Mouse (Mus musculus): ENCODE results near the gene Iscu. TPM values are rescaled to one million over a fixed set of nuclear protein-coding genes. Genes with fewer than 3 reads are reported as not detected.
"Not testable (repeated sequence)": the region's sequence is repeated elsewhere in the genome, so short reads cannot be mapped to it uniquely, and the experiment has no call there.

Gene Iscu
- polyA plus RNA-seq, 1 experiment = 58.2 TPM

- no peak for TF ChIP-seq CTCF (IDR thresholded peaks at IDR 0.05; ENCODE audit: low read depth, low read length)
- TF ChIP-seq EP300 (IDR thresholded peaks at IDR 0.05; ENCODE audit: insufficient read depth, low read depth, low read length) = no peak
- TF ChIP-seq POLR2A (IDR thresholded peaks at IDR 0.05; ENCODE audit: insufficient read depth, low read length) = no peak
- peaks cover 6% of the 10 kb centered on the region; the same call in 1 of the 2 replicates for H3K36me3 ChIP-seq (ENCODE audit: control insufficient read depth, insufficient read depth, low read length, poor library complexity, severe bottlenecking)
- no peaks in the 10 kb centered on the region for H3K4me1 ChIP-seq (ENCODE audit: control insufficient read depth, insufficient read depth, low read length)
- H3K27ac ChIP-seq (ENCODE audit: insufficient read depth, low read length) = no peak overlapping the region
- H3K27me3 ChIP-seq (ENCODE audit: control insufficient read depth, insufficient read depth, low read length, poor library complexity, severe bottlenecking) = no peaks in the 10 kb centered on the region
- no peak overlapping the region for H3K9ac ChIP-seq (ENCODE audit: low read depth, poor library complexity, severe bottlenecking)
- no peaks in the 10 kb centered on the region for H3K9me3 ChIP-seq (replicated peaks; ENCODE audit: control insufficient read depth, insufficient read depth, low read length, poor library complexity, severe bottlenecking)
- H3K4me3 ChIP-seq (ENCODE audit: low read depth, low read length) = no peak overlapping the region
These were observed 3.0 kb downstream of the Iscu start for GRCm38 (mm10) chr5:113775585-113775984.

GRCm38 (mm10) chr5:113776128-113776895, 3.8 kb downstream of the Iscu start:
- Histone ChIP-seq H3K27ac (ENCODE audit: insufficient read depth, low read length) (no peak overlapping the region), H3K4me1 (ENCODE audit: control insufficient read depth, insufficient read depth, low read length) (no peaks in the 10 kb centered on the region), H3K27me3 (ENCODE audit: control insufficient read depth, insufficient read depth, low read length, poor library complexity, severe bottlenecking) (no peaks in the 10 kb centered on the region), H3K36me3 (ENCODE audit: control insufficient read depth, insufficient read depth, low read length, poor library complexity, severe bottlenecking) (peaks cover 6% of the 10 kb centered on the region; the same call in 1 of the 2 replicates), H3K4me3 (ENCODE audit: low read depth, low read length) (no peak overlapping the region), H3K9me3 (replicated peaks; ENCODE audit: control insufficient read depth, insufficient read depth, low read length, poor library complexity, severe bottlenecking) (no peaks in the 10 kb centered on the region), H3K9ac (ENCODE audit: low read depth, poor library complexity, severe bottlenecking) (no peak overlapping the region)
- no peak for TF ChIP-seq POLR2A (IDR thresholded peaks at IDR 0.05; ENCODE audit: insufficient read depth, low read length)
- no peak for TF ChIP-seq CTCF (IDR thresholded peaks at IDR 0.05; ENCODE audit: low read depth, low read length)
- no peak for TF ChIP-seq EP300 (IDR thresholded peaks at IDR 0.05; ENCODE audit: insufficient read depth, low read depth, low read length)

GRCm38 (mm10) chr5:113776896-113777226, 4.3 kb downstream of the Iscu start:
- Histone ChIP-seq H3K4me1 (ENCODE audit: control insufficient read depth, insufficient read depth, low read length) (no peaks in the 10 kb centered on the region), H3K36me3 (ENCODE audit: control insufficient read depth, insufficient read depth, low read length, poor library complexity, severe bottlenecking) (peaks cover 6% of the 10 kb centered on the region; the same call in 1 of the 2 replicates), H3K27me3 (ENCODE audit: control insufficient read depth, insufficient read depth, low read length, poor library complexity, severe bottlenecking) (no peaks in the 10 kb centered on the region), H3K27ac (ENCODE audit: insufficient read depth, low read length) (no peak overlapping the region), H3K9ac (ENCODE audit: low read depth, poor library complexity, severe bottlenecking) (no peak overlapping the region), H3K4me3 (ENCODE audit: low read depth, low read length) (no peak overlapping the region), H3K9me3 (replicated peaks; ENCODE audit: control insufficient read depth, insufficient read depth, low read length, poor library complexity, severe bottlenecking) (no peaks in the 10 kb centered on the region)
- TF ChIP-seq CTCF (IDR thresholded peaks at IDR 0.05; ENCODE audit: low read depth, low read length) (no peak), EP300 (IDR thresholded peaks at IDR 0.05; ENCODE audit: insufficient read depth, low read depth, low read length) (no peak)

- H3K4me3 ChIP-seq (ENCODE audit: low read depth, low read length); H3K36me3 ChIP-seq (ENCODE audit: control insufficient read depth, insufficient read depth, low read length, poor library complexity, severe bottlenecking); H3K4me1 ChIP-seq (ENCODE audit: control insufficient read depth, insufficient read depth, low read length); H3K9ac ChIP-seq (ENCODE audit: low read depth, poor library complexity, severe bottlenecking); H3K27ac ChIP-seq (ENCODE audit: insufficient read depth, low read length); H3K27me3 ChIP-seq (ENCODE audit: control insufficient read depth, insufficient read depth, low read length, poor library complexity, severe bottlenecking); H3K9me3 ChIP-seq (replicated peaks; ENCODE audit: control insufficient read depth, insufficient read depth, low read length, poor library complexity, severe bottlenecking): not testable (repeated sequence)
These were observed 5.2 kb downstream of the Iscu start for GRCm38 (mm10) chr5:113777728-113778127.

GRCm38 (mm10) chr5:113779569-113779968, 7.0 kb downstream of the Iscu start:
- Histone ChIP-seq H3K9ac (ENCODE audit: low read depth, poor library complexity, severe bottlenecking) (no peak overlapping the region), H3K4me3 (ENCODE audit: low read depth, low read length) (no peak overlapping the region), H3K27me3 (ENCODE audit: control insufficient read depth, insufficient read depth, low read length, poor library complexity, severe bottlenecking) (no peaks in the 10 kb centered on the region), H3K27ac (ENCODE audit: insufficient read depth, low read length) (no peak overlapping the region), H3K4me1 (ENCODE audit: control insufficient read depth, insufficient read depth, low read length) (no peaks in the 10 kb centered on the region), H3K36me3 (ENCODE audit: control insufficient read depth, insufficient read depth, low read length, poor library complexity, severe bottlenecking) (peaks cover 6% of the 10 kb centered on the region; the same call in 1 of the 2 replicates), H3K9me3 (replicated peaks; ENCODE audit: control insufficient read depth, insufficient read depth, low read length, poor library complexity, severe bottlenecking) (no peaks in the 10 kb centered on the region)
- TF ChIP-seq POLR2A (IDR thresholded peaks at IDR 0.05; ENCODE audit: insufficient read depth, low read length) (no peak), CTCF (IDR thresholded peaks at IDR 0.05; ENCODE audit: low read depth, low read length) (no peak), EP300 (IDR thresholded peaks at IDR 0.05; ENCODE audit: insufficient read depth, low read depth, low read length) (no peak)

GRCm38 (mm10) chr5:113780082-113780752, 7.7 kb downstream of the Iscu start:
- H3K36me3 ChIP-seq (ENCODE audit: control insufficient read depth, insufficient read depth, low read length, poor library complexity, severe bottlenecking) = peaks cover 2% of the 10 kb centered on the region; the same call in 1 of the 2 replicates
- TF ChIP-seq POLR2A (IDR thresholded peaks at IDR 0.05; ENCODE audit: insufficient read depth, low read length) = no peak
- TF ChIP-seq EP300 (IDR thresholded peaks at IDR 0.05; ENCODE audit: insufficient read depth, low read depth, low read length) = no peak
- no peak for TF ChIP-seq CTCF (IDR thresholded peaks at IDR 0.05; ENCODE audit: low read depth, low read length)

More at GRCm38 (mm10) chr5:113780082-113780752, 7.7 kb downstream of the Iscu start:
- Histone ChIP-seq H3K4me1 (ENCODE audit: control insufficient read depth, insufficient read depth, low read length) (no peaks in the 10 kb centered on the region), H3K9me3 (replicated peaks; ENCODE audit: control insufficient read depth, insufficient read depth, low read length, poor library complexity, severe bottlenecking) (no peaks in the 10 kb centered on the region), H3K9ac (ENCODE audit: low read depth, poor library complexity, severe bottlenecking) (no peak overlapping the region), H3K27ac (ENCODE audit: insufficient read depth, low read length) (no peak overlapping the region), H3K4me3 (ENCODE audit: low read depth, low read length) (no peak overlapping the region), H3K27me3 (ENCODE audit: control insufficient read depth, insufficient read depth, low read length, poor library complexity, severe bottlenecking) (no peaks in the 10 kb centered on the region)
